Mouse (Mus musculus) hindbrain, embryonic 12.5 days (tissue): Measurements from ENCODE around the gene Smarce1. TPM values are rescaled to one million over a fixed set of nuclear protein-coding genes. Genes with fewer than 3 reads are reported as not detected.
"Not testable (repeated sequence)": the region's sequence is repeated elsewhere in the genome, so short reads cannot be mapped to it uniquely, and the experiment has no call there.

Experiments used
- ATAC-seq: fragments of 200-750 bp; cut with Nextera tagmentation; 2 replicates; pipeline ENCODE4 v1.8.0; 2017; ENCODE audit warnings: moderate TSS enrichment; ENCODE audit not compliant: low FRiP score
- H3K27ac ChIP-seq: fragments of 300-500 bp; sonication (generic); 2 replicates; pipeline ENCODE4 v1.5.1; 2016; ENCODE audit warnings: mild to moderate bottlenecking
- H3K27me3 ChIP-seq: fragments of 300-500 bp; sonication (generic); 2 replicates; pipeline ENCODE4 v1.6.1; 2016; ENCODE audit warnings: mild to moderate bottlenecking
- H3K36me3 ChIP-seq: fragments of 300-500 bp; sonication (generic); 2 replicates; pipeline ENCODE4 v1.6.1; 2016; ENCODE audit warnings: mild to moderate bottlenecking
- H3K4me1 ChIP-seq: fragments of 300-500 bp; sonication (generic); 2 replicates; pipeline ENCODE4 v1.6.1; 2016
- H3K4me2 ChIP-seq: fragments of 300-500 bp; sonication (generic); replicated peaks from 2 replicates; pipeline ENCODE4 v1.6.1; 2016; ENCODE audit warnings: mild to moderate bottlenecking
- H3K4me3 ChIP-seq: fragments of 300-500 bp; sonication (generic); 2 replicates; pipeline ENCODE4 v1.5.1; 2016; ENCODE audit warnings: mild to moderate bottlenecking
- H3K9ac ChIP-seq: fragments of 300-500 bp; sonication (generic); 2 replicates; pipeline ENCODE4 v1.6.1; 2016; ENCODE audit warnings: mild to moderate bottlenecking, moderate library complexity
- H3K9me3 ChIP-seq: fragments of 300-500 bp; sonication (generic); replicated peaks from 2 replicates; pipeline ENCODE4 v1.6.1; 2016; ENCODE audit warnings: mild to moderate bottlenecking
- whole genome bisulfite sequencing: fragments of 180-500 bp; shearing (Covaris S2); methylation state at CpG from one replicate; pipeline ENCODE4 v1.1.7; 2016; 5-methylcytosine and 5-hydroxymethylcytosine counted together
- polyA plus RNA-seq: library from polyadenylated mRNA; unstranded; fragments of >200 nt; fragmentation: Nextera tagmentation; extraction: Ambion mirVana; gene quantifications from 2 replicates; pipeline ENCODE4 v1.2.1, GENCODE M21; 2016

Smarce1 gene
- polyA plus RNA-seq, 1 experiment from 2014 or later = 366 TPM

- no peak for ATAC-seq
- H3K9ac ChIP-seq = no peak overlapping the region
- no peak overlapping the region for H3K4me3 ChIP-seq
- H3K27ac ChIP-seq = no peak overlapping the region
- no peaks in the 10 kb centered on the region for H3K36me3 ChIP-seq
- peaks cover 5% of the 10 kb centered on the region; the same call in 1 of the 2 replicates for H3K4me1 ChIP-seq
- no peaks in the 10 kb centered on the region for H3K27me3 ChIP-seq
- H3K4me2 ChIP-seq = no peak overlapping the region
- H3K9me3 ChIP-seq = no peaks in the 10 kb centered on the region
- WGBS = 58% methylated on average over 5 of the region's 5 CpGs
These were observed 19.4 kb upstream of the Smarce1 start for GRCm38 (mm10) chr11:99250241-99250640.

GRCm38 (mm10) chr11:99249115-99249514, 18.3 kb upstream of the Smarce1 start:
- Histone ChIP-seq H3K27me3 (no peaks in the 10 kb centered on the region), H3K27ac (no peak overlapping the region), H3K4me1 (peaks cover 5% of the 10 kb centered on the region), H3K9me3 (no peaks in the 10 kb centered on the region), H3K36me3 (no peaks in the 10 kb centered on the region), H3K9ac (no peak overlapping the region), H3K4me2 (no peak overlapping the region), H3K4me3 (no peak overlapping the region)
- WGBS = 66% methylated on average over 4 of the region's 4 CpGs
- no peak for ATAC-seq

GRCm38 (mm10) chr11:99247916-99248315, 17.1 kb upstream of the Smarce1 start:
- H3K4me3 ChIP-seq = no peak overlapping the region
- H3K4me2 ChIP-seq = no peak overlapping the region
- ATAC-seq = no peak
- H3K9me3 ChIP-seq = no peaks in the 10 kb centered on the region
- no peaks in the 10 kb centered on the region for H3K27me3 ChIP-seq
- H3K36me3 ChIP-seq = no peaks in the 10 kb centered on the region
- no peak overlapping the region for H3K9ac ChIP-seq
- 94% methylated on average over 4 of the region's 4 CpGs for WGBS
- H3K4me1 ChIP-seq = peaks cover 11% of the 10 kb centered on the region
- no peak overlapping the region for H3K27ac ChIP-seq

GRCm38 (mm10) chr11:99244519-99244918, 13.7 kb upstream of the Smarce1 start:
- ATAC-seq, H3K27me3 ChIP-seq, H3K4me3 ChIP-seq, H3K9ac ChIP-seq, H3K4me1 ChIP-seq, H3K27ac ChIP-seq, H3K36me3 ChIP-seq, H3K9me3 ChIP-seq, H3K4me2 ChIP-seq: not testable (repeated sequence)
- WGBS = 52% methylated on average over 3 of the region's 3 CpGs

- ATAC-seq = no peak
- Histone ChIP-seq H3K36me3 (no peaks in the 10 kb centered on the region), H3K4me1 (peaks cover 7% of the 10 kb centered on the region), H3K9ac (peak within 1 kb of the TSS; percentile 44), H3K4me2 (peak within 1 kb of the TSS; percentile 52), H3K9me3 (no peaks in the 10 kb centered on the region), H3K27ac (peak within 1 kb of the TSS; percentile 55), H3K27me3 (no peaks in the 10 kb centered on the region), H3K4me3 (peak within 1 kb of the TSS; percentile 29)
- WGBS = 8% methylated on average over 17 of the region's 17 CpGs
These were observed 13.1 kb upstream of the Smarce1 start, which contains the start of gene Krt222 for GRCm38 (mm10) chr11:99243820-99244374. Gene Krt222, minus strand, starts transcription at chr11:99244085.

- H3K27me3 ChIP-seq = no peaks in the 10 kb centered on the region
- no peaks in the 10 kb centered on the region for H3K9me3 ChIP-seq
- H3K4me3 ChIP-seq = peak overlapping the region; percentile 29
- no peaks in the 10 kb centered on the region for H3K36me3 ChIP-seq
- peak overlapping the region; percentile 44 for H3K9ac ChIP-seq
- peaks cover 7% of the 10 kb centered on the region for H3K4me1 ChIP-seq
- peak overlapping the region; percentile 52 for H3K4me2 ChIP-seq
- peak overlapping the region; percentile 55 for H3K27ac ChIP-seq
- 62% methylated on average over 3 of the region's 3 CpGs for WGBS
- ATAC-seq = no peak
These were observed 12.5 kb upstream of the Smarce1 start for GRCm38 (mm10) chr11:99243200-99243819.

- WGBS = 71% methylated on average over 5 of the region's 5 CpGs
These were observed 11.2 kb upstream of the Smarce1 start for GRCm38 (mm10) chr11:99242056-99242455.

GRCm38 (mm10) chr11:99238468-99238867, 7.7 kb upstream of the Smarce1 start:
- 68% methylated on average over 14 of the region's 14 CpGs for WGBS
- Histone ChIP-seq H3K36me3 (no peaks in the 10 kb centered on the region), H3K4me1 (no peaks in the 10 kb centered on the region), H3K4me3 (no peak overlapping the region), H3K4me2 (no peak overlapping the region), H3K9ac (no peak overlapping the region), H3K27me3 (no peaks in the 10 kb centered on the region), H3K27ac (no peak overlapping the region), H3K9me3 (no peaks in the 10 kb centered on the region)
- no peak for ATAC-seq

More at GRCm38 (mm10) chr11:99242056-99242455, 11.2 kb upstream of the Smarce1 start:
- Histone ChIP-seq H3K27ac (no peak overlapping the region), H3K4me2 (no peak overlapping the region), H3K4me1 (peaks cover 7% of the 10 kb centered on the region), H3K9ac (no peak overlapping the region), H3K36me3 (no peaks in the 10 kb centered on the region), H3K27me3 (no peaks in the 10 kb centered on the region), H3K9me3 (no peaks in the 10 kb centered on the region), H3K4me3 (no peak overlapping the region)
- ATAC-seq = no peak

GRCm38 (mm10) chr11:99231049-99231816, 416 bp upstream of the Smarce1 start:
- peak overlapping the region; percentile 99 for H3K27ac ChIP-seq
- peaks cover 16% of the 10 kb centered on the region for H3K36me3 ChIP-seq
- peak overlapping the region; percentile 80 for H3K4me3 ChIP-seq
- ATAC-seq = peak; percentile 63
- 29% methylated on average over 15 of the region's 15 CpGs for WGBS
- H3K9me3 ChIP-seq = no peaks in the 10 kb centered on the region
- H3K4me2 ChIP-seq = peak overlapping the region; percentile 75
- H3K9ac ChIP-seq = peak overlapping the region; percentile 98
- peaks cover 23% of the 10 kb centered on the region for H3K4me1 ChIP-seq
- no peaks in the 10 kb centered on the region for H3K27me3 ChIP-seq

GRCm38 (mm10) chr11:99229641-99230260, 1.1 kb downstream of the Smarce1 start:
- Histone ChIP-seq H3K4me1 (peaks cover 28% of the 10 kb centered on the region), H3K4me3 (peak overlapping the region; percentile 80), H3K9me3 (no peaks in the 10 kb centered on the region), H3K36me3 (peaks cover 24% of the 10 kb centered on the region), H3K27me3 (no peaks in the 10 kb centered on the region), H3K9ac (peak overlapping the region; percentile 98), H3K4me2 (peak overlapping the region; percentile 75), H3K27ac (peak overlapping the region; percentile 99)
- WGBS = under 1% methylated on average over 31 of the region's 31 CpGs
- ATAC-seq = peak; percentile 61

- no peaks in the 10 kb centered on the region for H3K9me3 ChIP-seq
- H3K4me2 ChIP-seq = no peak overlapping the region
- H3K4me1 ChIP-seq = peaks cover 25% of the 10 kb centered on the region
- no peak for ATAC-seq
- no peaks in the 10 kb centered on the region for H3K27me3 ChIP-seq
- H3K27ac ChIP-seq = no peak overlapping the region
- WGBS = 90% methylated on average over 5 of the region's 5 CpGs
- no peak overlapping the region for H3K4me3 ChIP-seq
- H3K36me3 ChIP-seq = peaks cover 48% of the 10 kb centered on the region
- H3K9ac ChIP-seq = no peak overlapping the region
These were observed 4.5 kb downstream of the Smarce1 start for GRCm38 (mm10) chr11:99226298-99226697.

- H3K36me3 ChIP-seq = peaks cover 67% of the 10 kb centered on the region
- H3K27ac ChIP-seq = no peak overlapping the region
- peaks cover 16% of the 10 kb centered on the region for H3K4me1 ChIP-seq
- no peaks in the 10 kb centered on the region for H3K27me3 ChIP-seq
- ATAC-seq = no peak
- no peak overlapping the region for H3K9ac ChIP-seq
- no peaks in the 10 kb centered on the region for H3K9me3 ChIP-seq
- H3K4me2 ChIP-seq = no peak overlapping the region
- H3K4me3 ChIP-seq = no peak overlapping the region
- 90% methylated on average over 5 of the region's 5 CpGs for WGBS
These were observed 7.5 kb downstream of the Smarce1 start for GRCm38 (mm10) chr11:99223310-99223709.
